Mouse (Mus musculus) myocyte (in vitro differentiated cells): Measurements from ENCODE around the gene Itm2c. TPM values are rescaled to one million over a fixed set of nuclear protein-coding genes. Genes with fewer than 3 reads are reported as not detected.

Experiments
- H3K27me3 ChIP-seq: one replicate; pipeline ENCODE4 v1.6.1; 2011; ENCODE audit not compliant: control insufficient read depth, insufficient read depth, insufficient read length
- H3K36me3 ChIP-seq: one replicate; pipeline ENCODE4 v1.6.1; 2011; ENCODE audit not compliant: control insufficient read depth, insufficient read depth
- H3K4me2 ChIP-seq: one replicate; pipeline ENCODE4 v1.6.1; 2011; ENCODE audit warnings: low read depth, control low read depth
- H3K4me3 ChIP-seq: one replicate; pipeline ENCODE4 v1.5.1; 2011; ENCODE audit warnings: mild to moderate bottlenecking, control low read depth, moderate library complexity
- H3K79me2 ChIP-seq: one replicate; pipeline ENCODE4 v1.6.1; 2011; ENCODE audit not compliant: control insufficient read depth, insufficient read depth
- H3ac ChIP-seq: one replicate; pipeline ENCODE4 v1.6.1; 2011; ENCODE audit not compliant: control insufficient read depth, insufficient read length
- CEBPB ChIP-seq: IDR thresholded peaks from 2 replicates; pipeline ENCODE4 v1.6.1; 2011; ENCODE audit warnings: mild to moderate bottlenecking, moderate library complexity; ENCODE audit not compliant: poor library complexity, insufficient read depth, severe bottlenecking
- E2F4 ChIP-seq: IDR thresholded peaks from one replicate; pipeline ENCODE4 v1.6.1; 2011; ENCODE audit warnings: mild to moderate bottlenecking, control low read depth, moderate library complexity; ENCODE audit not compliant: insufficient read depth
- MAX ChIP-seq: IDR thresholded peaks from one replicate; pipeline ENCODE4 v1.6.1; 2011; ENCODE audit warnings: low read depth, mild to moderate bottlenecking, control low read depth
- MYOD1 ChIP-seq, 3 experiments: IDR thresholded peaks; one replicate each; pipeline ENCODE4 v1.6.1; 2011; ENCODE audit warnings: control low read depth in 2 of 3, low read depth in 2 of 3, mild to moderate bottlenecking in 2 of 3, moderate library complexity in 1 of 3; ENCODE audit not compliant: insufficient read length in 2 of 3, control insufficient read depth in 1 of 3
- MYOG ChIP-seq, 3 experiments: IDR thresholded peaks; one replicate each; pipeline ENCODE4 v1.6.1; 2011; ENCODE audit warnings: control low read depth in 2 of 3, low read depth in 2 of 3, mild to moderate bottlenecking in 2 of 3; ENCODE audit not compliant: insufficient read length in 2 of 3, control insufficient read depth in 1 of 3, insufficient read depth in 1 of 3
- POLR2A ChIP-seq: IDR thresholded peaks from one replicate; pipeline ENCODE4 v1.6.1; 2011; ENCODE audit warnings: low read depth, mild to moderate bottlenecking, control low read depth, moderate library complexity; ENCODE audit not compliant: insufficient read length
- POLR2AphosphoS2 ChIP-seq: IDR thresholded peaks from one replicate; pipeline ENCODE4 v1.6.1; 2011; ENCODE audit warnings: low read depth, control low read depth; ENCODE audit not compliant: insufficient read length
- REST ChIP-seq: IDR thresholded peaks from one replicate; pipeline ENCODE4 v1.6.1; 2011; ENCODE audit warnings: mild to moderate bottlenecking, control low read depth, moderate library complexity; ENCODE audit not compliant: insufficient read depth, insufficient read length
- SRF ChIP-seq: IDR thresholded peaks from one replicate; pipeline ENCODE4 v1.6.1; 2011; ENCODE audit warnings: low read depth; ENCODE audit not compliant: control insufficient read depth, insufficient read length
- TCF12 ChIP-seq: IDR thresholded peaks from one replicate; pipeline ENCODE4 v1.6.1; 2011; ENCODE audit warnings: mild to moderate bottlenecking, control low read depth; ENCODE audit not compliant: poor library complexity, insufficient read depth, severe bottlenecking
- TCF3 ChIP-seq: IDR thresholded peaks from one replicate; pipeline ENCODE4 v1.6.1; 2011; ENCODE audit warnings: low read depth, control low read depth; ENCODE audit not compliant: insufficient read length
- USF1 ChIP-seq: IDR thresholded peaks from one replicate; pipeline ENCODE4 v1.6.1; 2011; ENCODE audit warnings: low read depth, mild to moderate bottlenecking, control low read depth, moderate library complexity
- polyA plus RNA-seq: library from polyadenylated mRNA; unstranded; fragments of >200 nt; fragmentation: generic; extraction: Trizol; gene quantifications from one replicate; pipeline ENCODE4 v1.2.1, GENCODE M21; 2012; ENCODE audit warnings: missing spikeins

Gene Itm2c
- polyA plus RNA-seq, 1 experiment = 86.6 TPM

- Histone ChIP-seq H3K4me2 (no peak overlapping the region), H3K4me3 (no peak overlapping the region), H3K79me2 (no peaks in the 10 kb centered on the region), H3K27me3 (peaks cover 9% of the 10 kb centered on the region), H3ac (no peak overlapping the region), H3K36me3 (no peaks in the 10 kb centered on the region)
- TF ChIP-seq USF1 = no peak
- no peak for TF ChIP-seq SRF
- no peak for TF ChIP-seq TCF3
- TF ChIP-seq MYOG (IDR thresholded peaks at IDR 0.05; ENCODE audit: control insufficient read depth in 1 of 3, insufficient read depth in 1 of 3, insufficient read length in 2 of 3, low read depth in 2 of 3) = no peak
- no peak for TF ChIP-seq TCF12
- no peak for TF ChIP-seq POLR2AphosphoS2
- no peak for TF ChIP-seq E2F4
- TF ChIP-seq MAX = no peak
- TF ChIP-seq REST = no peak
- TF ChIP-seq CEBPB = no peak
- TF ChIP-seq MYOD1 (IDR thresholded peaks at IDR 0.05; ENCODE audit: control insufficient read depth in 1 of 3, insufficient read length in 2 of 3, low read depth in 2 of 3) = no peak
- TF ChIP-seq POLR2A = no peak
Observed at GRCm38 (mm10) chr1:85949085-85949684, 55.1 kb downstream of the Itm2c start.

GRCm38 (mm10) chr1:85955150-85955549, 61.1 kb downstream of the Itm2c start:
- no peak overlapping the region for H3K4me3 ChIP-seq
- peaks cover 9% of the 10 kb centered on the region for H3K27me3 ChIP-seq
- H3K4me2 ChIP-seq = no peak overlapping the region
- H3K36me3 ChIP-seq = no peaks in the 10 kb centered on the region
- no peaks in the 10 kb centered on the region for H3K79me2 ChIP-seq
- TF ChIP-seq SRF (no peak), POLR2A (no peak), E2F4 (no peak), MYOD1 (IDR thresholded peaks at IDR 0.05; ENCODE audit: control insufficient read depth in 1 of 3, insufficient read length in 2 of 3, low read depth in 2 of 3) (no peak), TCF12 (no peak), REST (no peak), POLR2AphosphoS2 (no peak), CEBPB (no peak), TCF3 (no peak), USF1 (no peak), MAX (no peak), MYOG (IDR thresholded peaks at IDR 0.05; ENCODE audit: control insufficient read depth in 1 of 3, insufficient read depth in 1 of 3, insufficient read length in 2 of 3, low read depth in 2 of 3) (no peak)
- no peak overlapping the region for H3ac ChIP-seq

GRCm38 (mm10) chr1:85957290-85957689, 63.2 kb downstream of the Itm2c start:
- Histone ChIP-seq H3K4me3 (no peak overlapping the region), H3K79me2 (no peaks in the 10 kb centered on the region), H3K4me2 (no peak overlapping the region), H3K27me3 (no peaks in the 10 kb centered on the region), H3K36me3 (no peaks in the 10 kb centered on the region), H3ac (no peak overlapping the region)
- TF ChIP-seq POLR2AphosphoS2 = no peak
- no peak for TF ChIP-seq REST
- no peak for TF ChIP-seq MYOD1 (IDR thresholded peaks at IDR 0.05; ENCODE audit: control insufficient read depth in 1 of 3, insufficient read length in 2 of 3, low read depth in 2 of 3)
- TF ChIP-seq SRF = no peak
- no peak for TF ChIP-seq MYOG (IDR thresholded peaks at IDR 0.05; ENCODE audit: control insufficient read depth in 1 of 3, insufficient read depth in 1 of 3, insufficient read length in 2 of 3, low read depth in 2 of 3)
- TF ChIP-seq TCF12 = no peak
- no peak for TF ChIP-seq CEBPB
- TF ChIP-seq USF1 = no peak
- no peak for TF ChIP-seq POLR2A
- TF ChIP-seq MAX = no peak
- TF ChIP-seq TCF3 = no peak
- TF ChIP-seq E2F4 = no peak

GRCm38 (mm10) chr1:85957942-85958619, 64.0 kb downstream of the Itm2c start:
- no peak overlapping the region for H3K4me3 ChIP-seq
- no peak for TF ChIP-seq POLR2A
- TF ChIP-seq MAX = no peak
- TF ChIP-seq TCF3 = no peak
- TF ChIP-seq E2F4 = no peak
- TF ChIP-seq POLR2AphosphoS2 = no peak
- no peak overlapping the region for H3K4me2 ChIP-seq
- no peaks in the 10 kb centered on the region for H3K27me3 ChIP-seq
- no peaks in the 10 kb centered on the region for H3K79me2 ChIP-seq
- H3K36me3 ChIP-seq = no peaks in the 10 kb centered on the region
- H3ac ChIP-seq = no peak overlapping the region

Other genes with a start within 250 kb of the Itm2c start
- gene Sp100, start 244.3 kb upstream of the Itm2c start, polyA plus RNA-seq = 0.14 TPM
- 0.02 TPM for gene A630001G21Rik, start 115.6 kb upstream of the Itm2c start, polyA plus RNA-seq
- gene Cab39, start 100.8 kb upstream of the Itm2c start, polyA plus RNA-seq = 29.0 TPM
- not detected for gene 4933407L21Rik, start 34.2 kb downstream of the Itm2c start, polyA plus RNA-seq
- gene Gpr55, start 66.7 kb downstream of the Itm2c start, polyA plus RNA-seq = not detected
- not detected for gene Spata3, start 122.5 kb downstream of the Itm2c start, polyA plus RNA-seq
- not detected for gene 2810459M11Rik, start 151.6 kb downstream of the Itm2c start, polyA plus RNA-seq
- 97.2 TPM for gene Psmd1, start 170.1 kb downstream of the Itm2c start, polyA plus RNA-seq
- 2.3 TPM for gene Htr2b, start 217.7 kb downstream of the Itm2c start, polyA plus RNA-seq
- gene Gm21972, start 239.4 kb downstream of the Itm2c start, polyA plus RNA-seq = 1.0 TPM